ENCODE assay signal across 9 mouse cellular contexts in genomic region chr2:27678836-27679480, GRCm38 (mm10). TPM values are rescaled to one million over a fixed set of nuclear protein-coding genes. Genes with fewer than 3 reads are reported as not detected.
A peak's percentile ranks its signal among the peaks of the same experiment; 100 is the strongest.
DNase-seq lines count a peak whose midpoint lies in the region; ATAC-seq and TF ChIP-seq lines count a peak whose summit lies in the region.
"Had no signal": no experiment of that assay in that cellular context is flagged by ENCODE, and none has a peak within 500 bp of the region (broad histone marks: within the 10 kb centered on the region; RNA-seq: fewer than 3 reads in every experiment).

No protein-coding gene starts in this region.

- peak overlapping the region; percentile 85 for H3K27ac ChIP-seq in brown adipose tissue, adult 24 weeks (replicated peaks; ENCODE audit: low read depth, low read length)
- H3K27ac ChIP-seq in embryonic fibroblast, embryonic 13.5 days (ENCODE audit: insufficient read depth, low read length) = peak overlapping the region; percentile 9; the same call in 1 of the 2 replicates
- no peak overlapping the region for H3K27ac ChIP-seq in hindbrain, embryonic 16.5 days (ENCODE audit: low read depth, low read length)
- no peak overlapping the region for H3K27ac ChIP-seq in liver, embryonic 14.5 days
- H3K27ac ChIP-seq in thymus, adult 2 months (ENCODE audit: control insufficient read depth, insufficient read depth, low read length) = no peak overlapping the region

- 27% methylated on average over 7 of the region's 7 CpGs for WGBS in hindbrain, embryonic 16.5 days
- WGBS in liver, embryonic 14.5 days (ENCODE audit: insufficient replicate concordance) = 56% methylated on average over 7 of the region's 7 CpGs
- WGBS in thymus, adult 2 months = 92% methylated on average over 7 of the region's 7 CpGs

- TF ChIP-seq EP300 in liver, embryonic 14.5 days (IDR thresholded peaks at IDR 0.05; ENCODE audit: low read depth) = no peak

- no peaks in the 10 kb centered on the region for H3K27me3 ChIP-seq in hindbrain, embryonic 16.5 days (replicated peaks; ENCODE audit: control insufficient read depth, insufficient read depth, low read length)
- H3K27me3 ChIP-seq in liver, embryonic 14.5 days (ENCODE audit: control insufficient read depth, insufficient read depth, low read length) = peaks cover 9% of the 10 kb centered on the region
- peaks cover 5% of the 10 kb centered on the region; the same call in 1 of the 2 replicates for H3K27me3 ChIP-seq in thymus, adult 2 months (ENCODE audit: control insufficient read depth, insufficient read depth, low read length)

- peak overlapping the region; percentile 95 for H3K4me2 ChIP-seq in hindbrain, embryonic 16.5 days (ENCODE audit: low read length)
- H3K4me2 ChIP-seq in liver, embryonic 14.5 days (ENCODE audit: low read depth) = peak overlapping the region; percentile 85

- H3K9ac ChIP-seq in hindbrain, embryonic 16.5 days (ENCODE audit: low read depth, low read length) = peak overlapping the region; percentile 2; the same call in 1 of the 2 replicates
- H3K9ac ChIP-seq in liver, embryonic 14.5 days (replicated peaks) = no peak overlapping the region

- no peak for ATAC-seq in hindbrain, embryonic 16.5 days
- no peak for ATAC-seq in liver, embryonic 14.5 days (ENCODE audit: insufficient read depth)

- DNase-seq in liver, embryonic 14.5 days (ENCODE audit: low read depth in 3 of 3, low spot score in 3 of 3) = no peak
- DNase-seq in yolk sac, embryonic 10.5 days (ENCODE audit: low spot score) = peak; percentile 65
- DNase-seq in thymus, adult 2 months = no peak
- no peak for DNase-seq in MN1 (ENCODE audit: low spot score)
- no peak for DNase-seq in ovary, postnatal 36 days (ENCODE audit: low spot score)

- no peaks in the 10 kb centered on the region for H3K9me3 ChIP-seq in hindbrain, embryonic 16.5 days (ENCODE audit: control insufficient read depth, low read length)
- no peaks in the 10 kb centered on the region for H3K9me3 ChIP-seq in liver, embryonic 14.5 days (ENCODE audit: control insufficient read depth, low read length)
- H3K9me3 ChIP-seq: megakaryocyte, embryonic 14.5 days had no signal

- H3K4me1 ChIP-seq in brown adipose tissue, adult 24 weeks (ENCODE audit: control insufficient read depth, insufficient read depth, insufficient read length, low read length) = peaks cover 48% of the 10 kb centered on the region
- peaks cover 8% of the 10 kb centered on the region for H3K4me1 ChIP-seq in embryonic fibroblast, embryonic 13.5 days (ENCODE audit: control insufficient read depth, insufficient read depth, low read length)
- H3K4me1 ChIP-seq in hindbrain, embryonic 16.5 days (ENCODE audit: control insufficient read depth, insufficient read depth, low read depth, low read length) = peaks cover 58% of the 10 kb centered on the region
- peaks cover 0 to 27% of the 10 kb centered on the region in 2 experiments; a peak in 2 of 4 replicates for H3K4me1 ChIP-seq in liver, embryonic 14.5 days (replicated peaks; ENCODE audit: control insufficient read depth in 2 of 2, insufficient read depth in 2 of 2, low read length in 1 of 2)
- H3K4me1 ChIP-seq in thymus, adult 2 months (replicated peaks; ENCODE audit: control insufficient read depth, insufficient read depth, low read length) = peaks cover 21% of the 10 kb centered on the region

- TF ChIP-seq CTCF in embryonic fibroblast, embryonic 13.5 days (IDR thresholded peaks at IDR 0.05; ENCODE audit: borderline replicate concordance, insufficient read depth, low read length) = no peak
- no peak for TF ChIP-seq CTCF in liver, embryonic 14.5 days (IDR thresholded peaks at IDR 0.05; ENCODE audit: low read depth)
- TF ChIP-seq CTCF in thymus, adult 2 months (IDR thresholded peaks at IDR 0.05; ENCODE audit: borderline replicate concordance, control insufficient read depth, extremely low read depth, insufficient read depth, low read length, poor library complexity) = no peak

- 0 out of 2 replicates have a peak, but pooled peaks have one; percentile 11 for TF ChIP-seq POLR2A in embryonic fibroblast, embryonic 13.5 days (IDR thresholded peaks at IDR 0.05; ENCODE audit: low read depth, low read length)
- no peak for TF ChIP-seq POLR2A in thymus, adult 2 months (IDR thresholded peaks at IDR 0.05; ENCODE audit: control insufficient read depth, extremely low read depth, insufficient read depth, low read length, poor library complexity)

- no peaks in the 10 kb centered on the region for H3K36me3 ChIP-seq in hindbrain, embryonic 16.5 days (ENCODE audit: control insufficient read depth, insufficient read depth, low read length)
- no peaks in the 10 kb centered on the region for H3K36me3 ChIP-seq in liver, embryonic 14.5 days (replicated peaks; ENCODE audit: control insufficient read depth, insufficient read depth, low read depth)
- H3K36me3 ChIP-seq in thymus, adult 2 months (ENCODE audit: control insufficient read depth, insufficient read depth, low read length) = no peaks in the 10 kb centered on the region

- H3K4me3 ChIP-seq in brown adipose tissue, adult 24 weeks (ENCODE audit: insufficient read depth, low read depth, low read length) = peak overlapping the region; percentile 22
- peak overlapping the region; percentile 78; the same call in 1 of the 2 replicates for H3K4me3 ChIP-seq in embryonic fibroblast, embryonic 13.5 days (ENCODE audit: insufficient read depth, low read length)
- H3K4me3 ChIP-seq in hindbrain, embryonic 16.5 days (ENCODE audit: low read length) = no peak overlapping the region; the same call in 1 of the 2 replicates
- H3K4me3 ChIP-seq in liver, embryonic 14.5 days (ENCODE audit: insufficient read depth in 1 of 2, low read depth in 2 of 2, low read length in 2 of 2) = 0 out of 4 replicates have a peak overlapping the region, but pooled peaks of 1 of the 2 experiments have one; percentile 8
- no peak overlapping the region for H3K4me3 ChIP-seq in thymus, adult 2 months (ENCODE audit: control insufficient read depth, insufficient read depth, low read length)

RNA-seq across cellular contexts. Expression of gene Rxra, which starts 2.7 kb away (rescaled TPM):
- polyA plus RNA-seq in brown adipose tissue, adult 24 weeks (2012; ENCODE audit: insufficient read depth, insufficient read length, missing spikeins) = 23.1 and 24.1 TPM in 2 replicates
- polyA plus RNA-seq in embryonic fibroblast, embryonic 13.5 days (2011; ENCODE audit: insufficient read length, low read depth, missing spikeins) = 28.4 and 35.7 TPM in 2 replicates
- 3.4 and 4.0 TPM in 2 replicates for polyA plus RNA-seq in hindbrain, embryonic 16.5 days (2015; fragmentation: Nextera tagmentation; extraction: Ambion mirVana)
- polyA plus RNA-seq in liver, embryonic 14.5 days (2012; rRNA removed) = 7.1 and 7.5 TPM in 2 replicates
- polyA plus RNA-seq in liver, embryonic 14.5 days (2014; fragmentation: Nextera tagmentation; extraction: Ambion mirVana) = 2.4 and 2.9 TPM in 2 replicates
- 35.9 and 40.3 TPM in 2 replicates for polyA plus RNA-seq in thymus, adult 2 months (2012; rRNA removed)

Comparison
In these comparisons a context has a peak if more than half of its experiments do, and no peak if none do; other contexts are left out.
1. H3K27ac ChIP-seq: peak in brown adipose tissue, adult 24 weeks (single experiment) and embryonic fibroblast, embryonic 13.5 days (single experiment); none in hindbrain, embryonic 16.5 days (single experiment), liver, embryonic 14.5 days (single experiment) and thymus, adult 2 months (single experiment).
2. H3K4me3 ChIP-seq: peak in brown adipose tissue, adult 24 weeks (single experiment) and embryonic fibroblast, embryonic 13.5 days (single experiment); none in hindbrain, embryonic 16.5 days (single experiment) and thymus, adult 2 months (single experiment).